Mouse (Mus musculus): ENCODE data around the gene Hdlbp. TPM values are rescaled to one million over a fixed set of nuclear protein-coding genes. Genes with fewer than 3 reads are reported as not detected.

The Hdlbp gene
- polyA plus RNA-seq, 1 experiment from 2014 or later: 140 TPM

DNA sequence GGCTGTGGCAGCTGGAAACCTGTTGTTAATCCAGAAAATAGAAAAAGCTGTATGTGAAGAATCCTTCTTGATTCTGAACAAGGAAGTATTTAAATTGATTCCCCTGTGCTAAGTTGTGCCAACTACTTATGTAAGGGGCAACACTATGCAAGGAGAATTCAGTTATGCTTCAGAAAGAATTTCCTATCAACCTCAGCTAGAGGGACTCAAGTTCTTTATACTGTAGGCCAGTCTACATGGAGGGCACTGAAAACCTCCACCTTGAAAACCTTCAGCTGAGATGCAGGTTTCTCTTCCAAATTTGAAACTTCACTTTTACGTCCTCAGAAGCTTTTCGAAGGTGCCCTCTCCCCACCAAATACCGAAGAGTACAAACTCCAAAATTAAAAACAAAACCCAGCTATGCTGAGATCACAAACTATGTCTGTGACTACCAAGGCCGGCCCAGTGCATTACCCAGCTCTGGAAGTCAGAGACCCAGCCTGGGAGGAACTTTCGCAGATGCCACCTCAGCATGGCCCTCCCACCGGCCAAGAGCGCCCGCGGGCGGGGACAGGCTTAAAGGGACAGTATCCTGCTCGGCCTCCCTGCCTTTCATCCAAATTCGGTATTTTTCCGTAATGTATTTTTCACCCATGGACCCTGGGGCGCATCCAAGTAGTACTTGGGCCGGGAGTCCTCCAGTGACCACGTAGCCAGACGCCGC is 34.1 kb downstream of the Hdlbp start:
- peak overlapping the region; percentile 64 for H3K4me2 ChIP-seq
- ATAC-seq (replicated peaks; ENCODE audit: insufficient number of reproducible peaks, insufficient read depth, low FRiP score, low read depth): peak; percentile 82
- H3K27me3 ChIP-seq: no peaks in the 10 kb centered on the region
- H3K9ac ChIP-seq: peak overlapping the region; percentile 87
- peaks cover 28% of the 10 kb centered on the region for H3K36me3 ChIP-seq
- peak overlapping the region; percentile 95 for H3K27ac ChIP-seq
- H3K4me3 ChIP-seq: peak overlapping the region; percentile 85
- H3K4me1 ChIP-seq (replicated peaks): peaks cover 32% of the 10 kb centered on the region
- no peaks in the 10 kb centered on the region for H3K9me3 ChIP-seq (replicated peaks)
- 3% methylated on average over 18 of the region's 18 CpGs for WGBS

DNA sequence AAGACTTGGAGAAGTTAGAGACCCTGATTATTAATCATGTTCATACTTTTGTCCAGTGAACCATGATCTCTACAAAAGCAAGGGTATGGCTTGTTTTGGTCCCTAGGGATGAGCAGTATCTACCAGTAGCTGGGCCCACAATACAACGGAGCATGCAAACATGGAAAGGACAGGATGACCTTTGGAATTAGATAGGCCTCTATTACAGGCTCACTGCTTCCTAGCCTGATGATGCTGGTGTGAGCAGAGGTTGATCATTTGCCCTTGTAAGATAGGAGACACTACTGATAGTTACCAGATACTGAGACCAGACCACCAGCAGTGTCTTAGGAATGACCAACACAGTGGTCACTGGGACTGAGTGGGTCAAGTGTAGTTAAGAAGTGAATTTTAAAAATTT is 39.3 kb downstream of the Hdlbp start:
- Histone ChIP-seq H3K4me3 (no peak overlapping the region), H3K36me3 (peaks cover 67% of the 10 kb centered on the region), H3K9me3 (replicated peaks) (no peaks in the 10 kb centered on the region), H3K9ac (no peak overlapping the region), H3K4me2 (no peak overlapping the region), H3K27me3 (no peaks in the 10 kb centered on the region), H3K4me1 (replicated peaks) (peaks cover 17% of the 10 kb centered on the region), H3K27ac (no peak overlapping the region)
- WGBS: 63% methylated on average over 1 of the region's 1 CpGs
- ATAC-seq (replicated peaks; ENCODE audit: insufficient number of reproducible peaks, insufficient read depth, low FRiP score, low read depth): no peak

DNA sequence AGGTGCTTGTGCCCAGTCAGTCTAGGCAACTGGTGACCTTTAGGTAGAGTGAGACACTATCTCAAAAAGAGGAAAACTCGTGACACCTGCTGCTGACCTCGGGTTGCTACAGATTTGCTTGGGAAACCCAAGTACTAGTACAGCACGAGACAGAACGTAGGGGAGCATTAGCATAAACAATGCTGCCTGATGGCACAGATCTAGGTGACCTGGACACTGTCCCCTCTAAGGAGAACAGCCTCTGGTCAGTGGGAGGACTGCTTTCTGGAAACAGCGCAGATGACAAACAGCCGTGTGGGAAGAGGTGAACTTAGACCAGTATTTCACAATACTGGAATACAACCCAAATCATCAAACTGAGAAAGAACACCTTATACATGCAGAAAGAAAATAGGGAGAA is 46.5 kb downstream of the Hdlbp start:
- H3K27ac ChIP-seq: no peak overlapping the region
- ATAC-seq (replicated peaks; ENCODE audit: insufficient number of reproducible peaks, insufficient read depth, low FRiP score, low read depth): no peak
- no peaks in the 10 kb centered on the region for H3K27me3 ChIP-seq
- peaks cover 72% of the 10 kb centered on the region for H3K36me3 ChIP-seq
- H3K4me2 ChIP-seq: no peak overlapping the region
- H3K4me3 ChIP-seq: no peak overlapping the region
- no peak overlapping the region for H3K9ac ChIP-seq
- 82% methylated on average over 6 of the region's 6 CpGs for WGBS
- 0 out of 2 replicates have a peak, but pooled peaks cover 3% of the 10 kb centered on the region for H3K4me1 ChIP-seq (replicated peaks)
- no peaks in the 10 kb centered on the region for H3K9me3 ChIP-seq (replicated peaks)

DNA sequence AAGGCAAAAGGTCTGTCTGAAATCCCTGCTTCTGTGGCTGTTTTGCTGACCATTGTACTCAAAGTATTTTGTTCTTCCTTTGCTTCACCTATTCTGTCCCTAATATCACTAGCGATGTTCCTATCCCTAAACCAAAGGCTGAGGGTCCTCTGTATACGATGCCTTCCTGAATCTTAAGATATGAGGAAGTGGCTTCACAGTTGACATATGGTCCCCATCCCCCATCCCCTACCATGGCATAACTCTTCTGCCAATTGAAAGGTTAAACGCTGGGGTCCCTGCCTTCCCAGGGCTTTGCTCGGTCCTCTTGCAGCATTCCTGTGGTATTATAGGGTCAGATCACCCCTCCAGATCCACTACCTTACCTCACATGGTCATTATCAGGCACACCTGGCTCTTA is 75.2 kb downstream of the Hdlbp start:
- Histone ChIP-seq H3K27me3 (peaks cover under 1% of the 10 kb centered on the region; the same call in 1 of the 2 replicates), H3K36me3 (peaks cover 29% of the 10 kb centered on the region), H3K4me2 (no peak overlapping the region), H3K9me3 (replicated peaks) (no peaks in the 10 kb centered on the region), H3K9ac (no peak overlapping the region), H3K4me3 (no peak overlapping the region), H3K27ac (no peak overlapping the region), H3K4me1 (replicated peaks) (peaks cover 5% of the 10 kb centered on the region)
- ATAC-seq (replicated peaks; ENCODE audit: insufficient number of reproducible peaks, insufficient read depth, low FRiP score, low read depth): no peak
- 76% methylated on average over 4 of the region's 4 CpGs for WGBS

DNA sequence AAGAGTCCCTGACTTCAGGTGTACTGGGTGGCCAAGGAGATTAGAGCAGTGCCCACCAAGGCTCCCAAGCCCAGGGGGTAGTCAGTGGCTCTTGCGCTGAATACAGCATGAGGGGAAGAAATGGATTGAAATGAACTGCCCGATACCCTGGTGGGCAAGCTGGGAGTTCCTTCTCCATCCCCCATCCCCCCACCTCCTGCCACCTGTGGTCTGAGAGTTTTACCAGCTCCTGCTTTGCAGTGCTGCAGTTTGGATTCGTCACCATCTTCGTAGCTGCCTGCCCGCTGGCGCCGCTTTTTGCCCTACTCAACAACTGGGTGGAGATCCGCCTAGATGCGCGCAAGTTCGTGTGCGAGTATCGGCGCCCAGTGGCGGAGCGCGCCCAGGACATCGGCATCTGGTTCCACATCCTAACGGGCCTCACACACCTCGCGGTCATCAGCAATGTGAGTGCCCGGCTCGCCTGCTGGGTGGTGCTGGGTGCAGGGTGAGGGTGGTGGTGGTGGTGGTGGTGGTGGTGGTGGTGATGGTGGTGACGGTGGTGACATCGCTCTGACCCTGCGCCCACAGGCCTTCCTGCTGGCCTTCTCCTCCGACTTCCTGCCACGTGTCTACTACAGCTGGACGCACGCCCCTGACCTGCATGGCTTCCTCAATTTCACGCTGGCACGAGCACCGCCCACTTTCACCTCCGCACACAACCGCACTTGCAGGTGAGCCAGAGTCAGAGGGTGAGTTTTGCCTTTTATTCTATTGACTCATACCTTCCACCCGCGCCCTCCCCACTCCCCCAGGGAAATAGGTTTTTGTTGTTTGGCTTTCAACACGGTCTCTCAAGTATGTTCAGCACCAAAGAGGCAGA is 77.2 kb downstream of the Hdlbp start:
- WGBS: 12% methylated on average over 38 of the region's 38 CpGs
- Histone ChIP-seq H3K4me2 (peak overlapping the region; percentile 66), H3K36me3 (peaks cover 10% of the 10 kb centered on the region), H3K4me3 (peak overlapping the region; percentile 42), H3K4me1 (replicated peaks) (peaks cover 5% of the 10 kb centered on the region), H3K27me3 (peaks cover 3% of the 10 kb centered on the region; the same call in 1 of the 2 replicates), H3K9ac (0 out of 2 replicates have a peak overlapping the region, but pooled peaks have one; percentile 28), H3K27ac (no peak overlapping the region), H3K9me3 (replicated peaks) (no peaks in the 10 kb centered on the region)
- ATAC-seq (replicated peaks; ENCODE audit: insufficient number of reproducible peaks, insufficient read depth, low FRiP score, low read depth): peak; percentile 4; the same call in 1 of the 2 replicates

DNA sequence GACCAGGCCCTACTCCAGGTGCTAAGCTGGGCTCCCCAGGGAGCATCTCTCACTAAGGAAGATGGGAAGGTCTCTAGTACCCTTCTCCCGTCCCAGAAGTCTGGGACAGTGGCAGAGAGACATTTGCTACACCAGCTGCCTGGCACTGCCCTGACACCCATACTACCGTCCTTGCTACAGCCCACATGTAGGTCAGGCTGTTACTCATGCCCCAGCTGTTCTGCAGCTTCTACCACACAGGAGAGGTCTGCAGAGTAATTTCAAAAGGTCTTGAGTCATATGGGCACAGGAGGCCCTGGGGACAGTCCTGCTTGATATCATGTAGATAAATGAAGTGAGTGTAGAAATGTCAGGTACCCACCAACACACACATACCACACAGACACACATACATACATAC is 89.7 kb downstream of the Hdlbp start:
- Histone ChIP-seq H3K36me3 (no peaks in the 10 kb centered on the region), H3K4me2 (no peak overlapping the region), H3K27me3 (no peaks in the 10 kb centered on the region), H3K9ac (no peak overlapping the region), H3K4me1 (replicated peaks) (no peaks in the 10 kb centered on the region), H3K4me3 (no peak overlapping the region), H3K9me3 (replicated peaks) (no peaks in the 10 kb centered on the region), H3K27ac (no peak overlapping the region)
- WGBS: 65% methylated on average over 2 of the region's 2 CpGs
- ATAC-seq (replicated peaks; ENCODE audit: insufficient number of reproducible peaks, insufficient read depth, low FRiP score, low read depth): no peak

DNA sequence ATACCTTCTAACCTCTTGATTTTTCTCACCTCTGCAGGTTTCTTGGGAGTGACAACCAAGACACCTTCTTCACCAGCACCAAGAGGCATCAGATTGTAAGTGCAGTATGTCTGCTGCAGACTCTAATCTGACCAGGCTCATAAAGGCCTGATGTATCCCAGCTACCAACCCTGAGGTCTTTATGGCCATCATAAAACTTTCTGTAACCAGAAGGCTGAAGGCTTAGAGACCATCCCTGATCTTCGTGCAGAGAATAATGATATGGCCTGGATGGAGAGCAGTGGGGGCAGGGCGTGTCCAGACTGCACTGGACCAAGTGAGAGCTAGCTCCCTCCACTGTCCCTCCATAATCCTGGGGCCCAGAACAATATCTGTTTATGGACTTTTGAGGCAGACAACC is 91.4 kb downstream of the Hdlbp start:
- Histone ChIP-seq H3K4me3 (no peak overlapping the region), H3K9ac (no peak overlapping the region), H3K27me3 (no peaks in the 10 kb centered on the region), H3K27ac (no peak overlapping the region), H3K36me3 (no peaks in the 10 kb centered on the region), H3K4me1 (replicated peaks) (no peaks in the 10 kb centered on the region), H3K9me3 (replicated peaks) (no peaks in the 10 kb centered on the region), H3K4me2 (no peak overlapping the region)
- WGBS: 66% methylated on average over 2 of the region's 2 CpGs
- no peak for ATAC-seq (replicated peaks; ENCODE audit: insufficient number of reproducible peaks, insufficient read depth, low FRiP score, low read depth)

DNA sequence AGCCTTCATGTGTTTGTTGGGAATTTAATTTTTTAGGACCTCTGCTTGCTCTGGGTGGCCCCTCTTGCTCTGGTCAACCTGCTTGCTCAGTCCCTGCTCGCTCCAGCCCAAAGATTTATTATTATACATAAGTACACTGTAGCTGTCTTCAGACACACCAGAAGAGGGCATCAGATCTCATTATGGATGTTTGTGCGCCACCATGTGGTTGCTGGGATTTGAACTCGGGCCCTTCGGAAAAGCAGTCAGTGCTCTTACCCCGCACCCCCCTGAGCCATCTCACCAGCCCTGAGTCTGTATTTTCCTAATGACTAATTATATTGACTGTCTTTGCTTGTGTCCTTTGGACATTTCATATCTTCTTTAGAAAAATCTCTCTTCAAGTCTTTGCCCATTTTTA is 99.5 kb downstream of the Hdlbp start:
- no peak overlapping the region for H3K4me2 ChIP-seq
- H3K27me3 ChIP-seq: no peaks in the 10 kb centered on the region; the same call in 1 of the 2 replicates
- H3K9ac ChIP-seq: no peak overlapping the region
- no peaks in the 10 kb centered on the region for H3K4me1 ChIP-seq (replicated peaks)
- no peak overlapping the region for H3K27ac ChIP-seq
- ATAC-seq (replicated peaks; ENCODE audit: insufficient number of reproducible peaks, insufficient read depth, low FRiP score, low read depth): no peak
- 71% methylated on average over 5 of the region's 5 CpGs for WGBS
- no peak overlapping the region for H3K4me3 ChIP-seq
- no peaks in the 10 kb centered on the region for H3K9me3 ChIP-seq (replicated peaks)
- no peaks in the 10 kb centered on the region for H3K36me3 ChIP-seq

DNA sequence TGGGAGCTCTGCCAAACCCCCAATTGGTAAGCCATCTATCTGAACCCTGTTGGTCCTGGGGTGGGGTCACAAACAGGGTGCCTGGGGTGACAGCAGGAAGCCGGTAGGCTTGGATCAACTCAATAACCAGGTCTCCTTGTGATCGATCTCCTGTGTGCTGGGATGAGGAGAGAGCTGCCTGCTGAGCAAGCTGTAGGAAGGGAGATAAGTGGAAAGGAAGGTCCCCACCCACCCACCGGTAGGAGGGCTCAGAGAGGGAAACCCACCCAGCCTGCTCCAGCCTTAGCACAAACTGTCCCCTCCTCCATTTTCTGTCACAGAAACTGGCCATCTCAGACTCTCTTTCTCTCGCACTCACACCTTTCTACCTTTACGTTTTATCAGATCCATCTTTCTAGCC is 101.3 kb downstream of the Hdlbp start:
- Histone ChIP-seq H3K27ac (no peak overlapping the region), H3K36me3 (no peaks in the 10 kb centered on the region), H3K4me3 (no peak overlapping the region), H3K9me3 (replicated peaks) (no peaks in the 10 kb centered on the region), H3K4me2 (no peak overlapping the region), H3K4me1 (replicated peaks) (no peaks in the 10 kb centered on the region), H3K27me3 (no peaks in the 10 kb centered on the region; the same call in 1 of the 2 replicates), H3K9ac (no peak overlapping the region)
- WGBS: 43% methylated on average over 5 of the region's 5 CpGs
- ATAC-seq (replicated peaks; ENCODE audit: insufficient number of reproducible peaks, insufficient read depth, low FRiP score, low read depth): no peak

DNA sequence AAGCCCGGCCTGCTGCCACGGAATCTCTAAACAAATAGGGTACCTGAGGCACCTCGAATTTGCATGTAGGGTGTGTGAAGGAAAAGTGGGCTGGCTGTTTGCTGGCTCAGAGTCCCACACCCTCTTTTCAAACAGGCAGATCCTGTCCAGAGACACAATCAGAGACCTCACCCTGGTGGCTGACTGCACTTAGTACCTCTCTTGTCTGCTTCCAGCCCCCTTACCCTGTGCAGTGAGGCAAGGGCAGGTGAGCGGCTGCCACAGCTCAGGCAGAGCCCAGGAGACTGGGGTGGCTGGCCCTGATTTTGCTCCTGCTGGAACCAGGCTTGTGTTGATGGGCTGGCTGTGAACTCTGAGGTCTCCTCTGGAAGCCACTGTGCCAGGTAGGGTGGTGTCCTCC is 105.0 kb downstream of the Hdlbp start, which contains the start of gene Ano7:
Gene Ano7 (plus strand): TSS at position 266 of the 400 bp plus-strand sequence.
- Histone ChIP-seq H3K4me1 (replicated peaks) (no peaks in the 10 kb centered on the region), H3K36me3 (no peaks in the 10 kb centered on the region), H3K4me2 (no peak within 1 kb of the TSS), H3K9me3 (replicated peaks) (no peaks in the 10 kb centered on the region), H3K9ac (no peak within 1 kb of the TSS), H3K4me3 (no peak within 1 kb of the TSS), H3K27ac (no peak within 1 kb of the TSS), H3K27me3 (no peaks in the 10 kb centered on the region; the same call in 1 of the 2 replicates)
- no peak for ATAC-seq (replicated peaks; ENCODE audit: insufficient number of reproducible peaks, insufficient read depth, low FRiP score, low read depth)
- WGBS: 65% methylated on average over 4 of the region's 4 CpGs

DNA sequence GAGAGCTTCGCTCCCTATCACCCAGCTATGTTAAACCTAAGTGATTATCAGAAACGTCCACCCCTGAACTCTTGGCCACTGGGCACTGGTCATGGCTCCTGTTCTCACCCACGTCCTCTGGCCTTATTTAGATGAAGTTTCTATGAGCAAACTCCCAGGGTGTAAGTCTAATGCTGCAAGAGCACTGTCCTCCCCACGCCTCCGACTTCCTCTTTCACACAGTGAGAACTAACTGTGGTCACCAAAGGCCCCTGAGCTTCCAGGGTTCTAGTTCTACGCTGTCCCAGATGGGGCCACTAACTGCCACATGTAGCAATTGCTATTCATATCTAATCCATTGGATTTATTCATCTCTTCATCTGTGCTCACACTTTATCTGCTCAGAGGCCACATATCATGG is 113.0 kb downstream of the Hdlbp start:
- Histone ChIP-seq H3K36me3 (peaks cover 41% of the 10 kb centered on the region), H3K4me2 (no peak overlapping the region), H3K9ac (no peak overlapping the region), H3K4me1 (replicated peaks) (no peaks in the 10 kb centered on the region), H3K4me3 (no peak overlapping the region), H3K27me3 (no peaks in the 10 kb centered on the region), H3K27ac (no peak overlapping the region), H3K9me3 (replicated peaks) (no peaks in the 10 kb centered on the region)
- no peak for ATAC-seq (replicated peaks; ENCODE audit: insufficient number of reproducible peaks, insufficient read depth, low FRiP score, low read depth)
- 90% methylated on average over 6 of the region's 6 CpGs for WGBS

All from heart, embryonic 15.5 days (tissue).